ENCODE assay signal across 16 mouse cellular contexts in genomic region chrX:134547330-134547729, GRCm38 (mm10).
"Had no signal": no experiment of that assay in that cellular context is flagged by ENCODE, and none has a peak within 500 bp of the region (broad histone marks: within the 10 kb centered on the region; RNA-seq: fewer than 3 reads in every experiment).

No protein-coding gene starts in this region.

- H3K27ac ChIP-seq: neural tube, embryonic 13.5 days; neural tube, embryonic 15.5 days; stomach, embryonic 15.5 days; stomach, postnatal 0 days had no signal

- H3K9ac ChIP-seq: neural tube, embryonic 13.5 days; neural tube, embryonic 15.5 days; stomach, embryonic 15.5 days had no signal

- H3K4me2 ChIP-seq: neural tube, embryonic 13.5 days; neural tube, embryonic 15.5 days; stomach, embryonic 15.5 days had no signal

- DNase-seq: retina, postnatal 1 day; right cerebral cortex, adult 18-20 months; right cerebral cortex, postnatal 14 days; right cerebral cortex, postnatal 25 days; right cerebral cortex, postnatal 4 days; spleen, adult 18-20 months; thymus, adult 18-20 months; thymus, adult 2 months; thymus, postnatal 14 days; thymus, postnatal 25 days; thymus, postnatal 36 days; thymus, postnatal 4 days had no signal

- H3K27me3 ChIP-seq: neural tube, embryonic 13.5 days; neural tube, embryonic 15.5 days; stomach, embryonic 15.5 days had no signal

- H3K4me1 ChIP-seq: neural tube, embryonic 13.5 days; neural tube, embryonic 15.5 days; stomach, embryonic 15.5 days had no signal

- H3K36me3 ChIP-seq: neural tube, embryonic 13.5 days; neural tube, embryonic 15.5 days; stomach, embryonic 15.5 days had no signal

- H3K9me3 ChIP-seq: neural tube, embryonic 13.5 days; neural tube, embryonic 15.5 days; stomach, embryonic 15.5 days had no signal

- H3K4me3 ChIP-seq: neural tube, embryonic 13.5 days; neural tube, embryonic 15.5 days; stomach, embryonic 15.5 days had no signal
